Mouse (Mus musculus): ENCODE measurements around the gene Olfr782.
"Not testable (repeated sequence)": the region's sequence is repeated elsewhere in the genome, so short reads cannot be mapped to it uniquely, and the experiment has no call there.

Olfr782 gene

GRCm38 (mm10) chr10:129348550-129348949, at the start of gene Olfr782:
Gene Olfr782 (plus strand): TSS chr10:129348850.
- in situ Hi-C loops (cut with MseI, MboI) = no loop called here

- in situ Hi-C loops (cut with MseI, MboI) = not testable (repeated sequence)
Observed at GRCm38 (mm10) chr10:129312973-129313372, 35.7 kb upstream of the Olfr782 start.

- in situ Hi-C loops (cut with MseI, MboI) = not testable (repeated sequence)
Observed at GRCm38 (mm10) chr10:129313521-129313920, 35.1 kb upstream of the Olfr782 start.

GRCm38 (mm10) chr10:129317817-129318216, 30.8 kb upstream of the Olfr782 start, which contains the start of gene Olfr780:
Gene Olfr780 (plus strand): TSS chr10:129318117.
- in situ Hi-C loops (cut with MseI, MboI) = no loop called here

GRCm38 (mm10) chr10:129328554-129328953, 20.1 kb upstream of the Olfr782 start, which contains the start of gene Olfr781:
Gene Olfr781 (plus strand): TSS chr10:129328854.
- in situ Hi-C loops (cut with MseI, MboI) = no loop called here

- in situ Hi-C loops (cut with MseI, MboI) = not testable (repeated sequence)
Observed at GRCm38 (mm10) chr10:129352475-129352874, 3.8 kb downstream of the Olfr782 start.

GRCm38 (mm10) chr10:129356496-129356895, 7.8 kb downstream of the Olfr782 start:
- in situ Hi-C loops (cut with MseI, MboI) = not testable (repeated sequence)

GRCm38 (mm10) chr10:129357307-129357706, 8.7 kb downstream of the Olfr782 start:
- in situ Hi-C loops (cut with MseI, MboI) = no loop called here

- in situ Hi-C loops (cut with MseI, MboI) = not testable (repeated sequence)
Observed at GRCm38 (mm10) chr10:129374051-129374450, 25.4 kb downstream of the Olfr782 start.

GRCm38 (mm10) chr10:129383783-129384182, 35.1 kb downstream of the Olfr782 start, which contains the start of gene Olfr784:
Gene Olfr784 (plus strand): TSS chr10:129384083.
- in situ Hi-C loops (cut with MseI, MboI) = no loop called here

GRCm38 (mm10) chr10:129400892-129401291, 52.2 kb downstream of the Olfr782 start:
- in situ Hi-C loops (cut with MseI, MboI) = no loop called here
